Mouse (Mus musculus) stomach, embryonic 16.5 days (tissue): ENCODE data around the gene L3mbtl1. TPM values are rescaled to one million over a fixed set of nuclear protein-coding genes. Genes with fewer than 3 reads are reported as not detected.

ENCODE experiments used
- ATAC-seq: fragments of 200-750 bp; cut with Nextera tagmentation; 2 replicates; pipeline ENCODE4 v1.8.0; 2017; ENCODE audit warnings: moderate number of reproducible peaks, moderate TSS enrichment; ENCODE audit not compliant: insufficient read depth, low FRiP score
- H3K27ac ChIP-seq: fragments of 300-500 bp; sonication (generic); 2 replicates; pipeline ENCODE4 v1.5.1; 2014; ENCODE audit warnings: low read length
- H3K27me3 ChIP-seq: fragments of 300-500 bp; sonication (generic); 2 replicates; pipeline ENCODE4 v1.6.1; 2014; ENCODE audit warnings: low read length, control low read depth, mixed read lengths; ENCODE audit not compliant: control insufficient read depth, insufficient read depth
- H3K36me3 ChIP-seq: fragments of 300-500 bp; sonication (generic); 2 replicates; pipeline ENCODE4 v1.6.1; 2014; ENCODE audit warnings: low read length; ENCODE audit not compliant: control insufficient read depth, insufficient read depth
- H3K4me1 ChIP-seq: fragments of 300-500 bp; sonication (generic); 2 replicates; pipeline ENCODE4 v1.6.1; 2014; ENCODE audit warnings: low read length, control low read depth, mixed read lengths; ENCODE audit not compliant: control insufficient read depth, insufficient read depth
- H3K4me2 ChIP-seq: fragments of 300-500 bp; sonication (generic); 2 replicates; pipeline ENCODE4 v1.6.1; 2014; ENCODE audit warnings: low read depth, low read length, mixed read lengths
- H3K4me3 ChIP-seq: fragments of 300-500 bp; sonication (generic); replicated peaks from 2 replicates; pipeline ENCODE4 v1.5.1; 2014; ENCODE audit warnings: mild to moderate bottlenecking, low read length
- H3K9ac ChIP-seq: fragments of 300-500 bp; sonication (generic); 2 replicates; pipeline ENCODE4 v1.6.1; 2014; ENCODE audit warnings: low read length
- H3K9me3 ChIP-seq: fragments of 300-500 bp; sonication (generic); replicated peaks from 2 replicates; pipeline ENCODE4 v1.6.1; 2016; ENCODE audit warnings: low read length, control low read depth; ENCODE audit not compliant: control insufficient read depth
- WGBS: fragments of 180-500 bp; shearing (Covaris S2); extraction: QIAGEN DNeasy Blood & Tissue Kit; methylation state at CpG from one replicate; pipeline ENCODE4 v1.1.7; 2014; 5-methylcytosine and 5-hydroxymethylcytosine counted together
- polyA plus RNA-seq: library from polyadenylated mRNA; unstranded; fragments of >200 nt; fragmentation: Nextera tagmentation; extraction: Ambion mirVana; gene quantifications from 2 replicates; pipeline ENCODE4 v1.2.1, GENCODE M21; 2015

Gene L3mbtl1
- polyA plus RNA-seq, 1 experiment from 2014 or later = 0.19 TPM

GRCm38 (mm10) chr2:162975157-162975775, 32.0 kb downstream of the L3mbtl1 start:
- Histone ChIP-seq H3K4me3 (no peak overlapping the region), H3K9me3 (no peaks in the 10 kb centered on the region), H3K4me2 (no peak overlapping the region), H3K27me3 (no peaks in the 10 kb centered on the region), H3K27ac (no peak overlapping the region), H3K4me1 (peaks cover 8% of the 10 kb centered on the region), H3K36me3 (no peaks in the 10 kb centered on the region), H3K9ac (no peak overlapping the region)
- ATAC-seq = no peak
- WGBS = 67% methylated on average over 11 of the region's 11 CpGs

- peaks cover 8% of the 10 kb centered on the region for H3K4me1 ChIP-seq
- 72% methylated on average over 4 of the region's 4 CpGs for WGBS
Measured at GRCm38 (mm10) chr2:162976001-162976400, 32.7 kb downstream of the L3mbtl1 start.

DNA sequence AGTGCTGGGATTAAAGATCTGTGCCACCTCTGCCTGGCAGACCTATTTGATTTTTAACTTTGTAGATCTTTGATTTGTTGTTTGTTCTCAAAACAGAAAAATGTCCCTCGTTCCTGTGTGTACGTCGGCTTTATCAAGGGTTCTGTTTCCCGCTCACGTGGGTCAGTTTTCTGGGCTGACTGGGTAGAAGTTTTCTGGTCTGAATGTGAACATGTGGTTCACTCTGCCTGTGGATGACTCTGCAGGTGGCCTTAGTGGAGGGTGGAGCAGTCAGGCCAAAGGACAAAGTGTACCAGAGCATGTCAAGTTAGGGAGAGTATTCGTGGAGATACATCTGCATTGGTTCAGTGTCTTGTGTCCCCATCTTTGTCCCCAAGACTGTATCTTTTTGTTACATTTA, 41.1 kb downstream of the L3mbtl1 start:
- 82% methylated on average over 6 of the region's 6 CpGs for WGBS
- peaks cover 7% of the 10 kb centered on the region; the same call in 1 of the 2 replicates for H3K4me1 ChIP-seq
- ATAC-seq = no peak
- no peaks in the 10 kb centered on the region for H3K36me3 ChIP-seq
- no peak overlapping the region for H3K4me3 ChIP-seq
- no peak overlapping the region for H3K9ac ChIP-seq
- H3K9me3 ChIP-seq = no peaks in the 10 kb centered on the region
- H3K4me2 ChIP-seq = no peak overlapping the region
- no peak overlapping the region for H3K27ac ChIP-seq
- H3K27me3 ChIP-seq = no peaks in the 10 kb centered on the region

More at GRCm38 (mm10) chr2:162976001-162976400, 32.7 kb downstream of the L3mbtl1 start:
- H3K4me2 ChIP-seq = no peak overlapping the region
- ATAC-seq = no peak
- H3K27me3 ChIP-seq = no peaks in the 10 kb centered on the region
- H3K36me3 ChIP-seq = no peaks in the 10 kb centered on the region
- H3K9ac ChIP-seq = no peak overlapping the region
- no peak overlapping the region for H3K27ac ChIP-seq
- H3K4me3 ChIP-seq = no peak overlapping the region
- no peaks in the 10 kb centered on the region for H3K9me3 ChIP-seq

GRCm38 (mm10) chr2:162985923-162986322, 42.7 kb downstream of the L3mbtl1 start:
- Histone ChIP-seq H3K9me3 (no peaks in the 10 kb centered on the region), H3K36me3 (no peaks in the 10 kb centered on the region), H3K27ac (no peak overlapping the region), H3K4me3 (no peak overlapping the region), H3K27me3 (no peaks in the 10 kb centered on the region), H3K4me1 (peaks cover 7% of the 10 kb centered on the region; the same call in 1 of the 2 replicates), H3K4me2 (no peak overlapping the region), H3K9ac (no peak overlapping the region)
- WGBS = 37% methylated on average over 3 of the region's 3 CpGs
- peak; percentile 73; the same call in 1 of the 2 replicates for ATAC-seq

DNA sequence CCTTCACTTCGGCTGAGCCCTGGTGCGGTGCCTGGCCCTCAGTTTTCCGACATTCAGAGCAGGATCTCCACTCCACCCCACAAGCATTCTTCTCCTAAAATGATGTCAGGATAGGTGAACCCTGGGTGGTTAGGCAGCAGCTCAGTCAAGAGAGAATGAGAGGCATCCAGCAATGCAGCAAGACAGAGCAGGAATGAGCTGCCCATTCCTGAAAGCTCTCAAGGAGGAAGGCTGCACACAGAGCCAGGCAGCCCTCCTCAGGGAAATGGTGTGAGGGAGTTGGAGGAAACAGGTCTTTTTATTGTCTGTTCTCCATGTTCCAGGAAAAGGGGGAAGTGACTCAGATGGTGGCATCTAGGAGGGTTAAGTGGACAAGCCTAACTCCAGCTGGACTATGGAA, 43.5 kb downstream of the L3mbtl1 start:
- Histone ChIP-seq H3K9me3 (no peaks in the 10 kb centered on the region), H3K27me3 (no peaks in the 10 kb centered on the region), H3K9ac (no peak overlapping the region), H3K27ac (no peak overlapping the region), H3K4me1 (peaks cover 7% of the 10 kb centered on the region; the same call in 1 of the 2 replicates), H3K4me3 (no peak overlapping the region), H3K4me2 (no peak overlapping the region), H3K36me3 (no peaks in the 10 kb centered on the region)
- 0 out of 2 replicates have a peak, but pooled peaks have one; percentile 9 for ATAC-seq
- 63% methylated on average over 3 of the region's 3 CpGs for whole genome bisulfite sequencing

DNA sequence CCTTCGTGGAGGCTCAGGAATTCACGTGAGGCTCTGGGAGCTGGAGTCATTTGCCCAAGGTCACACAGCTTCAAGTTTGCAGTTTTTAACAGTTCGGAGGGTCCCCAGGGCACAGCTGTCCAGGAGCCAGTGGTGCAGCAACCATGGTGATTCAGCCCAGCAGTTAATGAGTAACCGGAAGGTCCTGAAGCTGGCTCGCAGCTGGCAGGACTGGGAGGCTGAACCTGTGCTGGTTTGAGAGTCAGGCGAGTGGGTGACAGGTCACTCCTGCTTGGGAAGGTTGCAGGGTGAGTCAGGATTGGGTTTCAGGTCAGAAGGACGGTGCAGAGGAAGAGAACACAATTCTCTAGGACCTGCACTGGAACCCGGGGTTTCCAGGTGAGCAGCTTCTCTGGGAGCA, 43.9 kb downstream of the L3mbtl1 start, which contains the start of gene Sgk2:
Gene Sgk2, plus strand, starts transcription at position 113 of the 400 bp plus-strand sequence.
- ATAC-seq = peak; percentile 84
- no peaks in the 10 kb centered on the region for H3K9me3 ChIP-seq
- 30% methylated on average over 8 of the region's 8 CpGs for WGBS

GRCm38 (mm10) chr2:162988235-162988634, 45.0 kb downstream of the L3mbtl1 start:
- H3K27ac ChIP-seq = no peak overlapping the region
- 88% methylated on average over 4 of the region's 4 CpGs for WGBS
- H3K4me1 ChIP-seq = peaks cover 7% of the 10 kb centered on the region; the same call in 1 of the 2 replicates
- H3K27me3 ChIP-seq = no peaks in the 10 kb centered on the region
- no peaks in the 10 kb centered on the region for H3K36me3 ChIP-seq
- H3K9me3 ChIP-seq = no peaks in the 10 kb centered on the region
- no peak overlapping the region for H3K9ac ChIP-seq
- H3K4me2 ChIP-seq = no peak overlapping the region
- ATAC-seq = no peak
- H3K4me3 ChIP-seq = no peak overlapping the region

More for the DNA sequence above, 43.9 kb downstream of the L3mbtl1 start, which contains the start of gene Sgk2:
- H3K27me3 ChIP-seq = no peaks in the 10 kb centered on the region
- H3K9ac ChIP-seq = no peak within 1 kb of the TSS
- no peak within 1 kb of the TSS for H3K4me2 ChIP-seq
- H3K36me3 ChIP-seq = no peaks in the 10 kb centered on the region
- H3K4me1 ChIP-seq = peaks cover 7% of the 10 kb centered on the region; the same call in 1 of the 2 replicates
- no peak within 1 kb of the TSS for H3K27ac ChIP-seq
- no peak within 1 kb of the TSS for H3K4me3 ChIP-seq

DNA sequence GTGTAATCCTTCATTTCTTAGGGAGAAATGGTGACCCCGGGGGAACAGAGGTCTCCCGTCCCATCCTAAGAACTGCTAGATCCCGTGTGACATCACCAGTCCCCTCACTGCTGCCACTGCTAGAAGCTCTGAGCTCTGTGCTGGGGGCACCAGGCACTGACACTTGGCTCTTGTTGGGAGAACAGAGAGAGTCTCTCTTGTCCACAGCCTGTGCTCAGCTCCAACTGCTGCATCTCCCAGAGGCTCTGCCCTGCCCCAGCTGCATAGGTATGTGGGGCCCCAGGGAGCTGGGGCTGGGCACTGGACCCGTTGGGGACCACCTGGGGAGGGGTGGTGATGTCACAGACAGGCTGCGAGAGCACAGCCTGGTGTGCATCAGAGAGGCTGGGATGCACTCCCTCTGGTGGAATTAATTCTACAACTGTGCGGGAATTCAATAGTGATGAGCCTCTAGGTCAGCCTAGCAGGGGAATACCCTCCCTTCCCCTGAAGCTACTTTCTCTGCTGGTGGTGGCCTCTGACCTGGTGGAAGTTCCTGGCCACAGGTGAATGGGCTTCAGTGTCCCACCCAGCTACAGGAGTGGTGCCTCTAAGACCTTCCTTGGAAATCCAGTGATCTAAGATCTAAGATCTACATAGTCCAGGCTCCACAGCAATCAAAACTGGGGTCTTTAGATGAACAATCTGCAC, 48.3 kb downstream of the L3mbtl1 start:
- WGBS = 31% methylated on average over 6 of the region's 6 CpGs
- no peak overlapping the region for H3K4me3 ChIP-seq
- H3K9ac ChIP-seq = no peak overlapping the region
- H3K36me3 ChIP-seq = no peaks in the 10 kb centered on the region
- no peak overlapping the region for H3K4me2 ChIP-seq
- no peaks in the 10 kb centered on the region for H3K9me3 ChIP-seq
- no peaks in the 10 kb centered on the region for H3K27me3 ChIP-seq
- no peak overlapping the region for H3K27ac ChIP-seq
- ATAC-seq = 0 out of 2 replicates have a peak, but pooled peaks have one; percentile 24
- H3K4me1 ChIP-seq = 0 out of 2 replicates have a peak, but pooled peaks cover 3% of the 10 kb centered on the region

GRCm38 (mm10) chr2:162992084-162992437, 48.8 kb downstream of the L3mbtl1 start:
- no peak for ATAC-seq
- H3K27ac ChIP-seq = no peak overlapping the region

More at GRCm38 (mm10) chr2:162992084-162992437, 48.8 kb downstream of the L3mbtl1 start:
- Histone ChIP-seq H3K9me3 (no peaks in the 10 kb centered on the region), H3K36me3 (no peaks in the 10 kb centered on the region), H3K4me2 (no peak overlapping the region), H3K27me3 (no peaks in the 10 kb centered on the region), H3K4me3 (no peak overlapping the region), H3K4me1 (no peaks in the 10 kb centered on the region), H3K9ac (no peak overlapping the region)
